Mouse (Mus musculus): ENCODE data around the gene Ccn2. TPM values are rescaled to one million over a fixed set of nuclear protein-coding genes. Genes with fewer than 3 reads are reported as not detected.

Gene Ccn2
- total and polyA plus RNA-seq, 3 experiments = 4.4 TPM; not detected in 2

DNA sequence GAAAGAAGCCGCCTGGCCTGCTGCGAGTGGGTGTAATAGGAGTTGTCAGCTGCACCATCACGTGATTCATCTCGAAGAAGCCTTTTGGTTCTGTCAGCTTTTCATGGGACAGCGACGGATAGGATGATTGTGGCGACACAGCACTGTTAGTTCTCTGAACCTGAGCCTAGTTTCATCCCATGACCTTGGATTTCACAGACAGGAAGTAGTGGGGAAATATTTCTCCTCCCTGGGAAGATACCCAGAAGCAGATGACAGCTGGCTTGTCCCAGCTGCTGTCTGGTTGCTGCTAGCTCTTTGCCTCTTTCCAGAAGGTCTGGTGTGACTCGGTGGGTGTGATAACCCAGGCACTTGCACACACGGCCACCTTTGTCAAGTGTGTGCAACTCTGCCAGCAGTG lies 39.0 kb downstream of the Ccn2 start:
- no peak overlapping the region for H3K4me3 ChIP-seq (ENCODE audit: low read depth, low read length)
- H3K27me3 ChIP-seq (ENCODE audit: insufficient read depth, low read length) = no peaks in the 10 kb centered on the region
- H3K9me3 ChIP-seq (replicated peaks) = no peaks in the 10 kb centered on the region
- DNase-seq (ENCODE audit: low spot score) (no peak), ATAC-seq (ENCODE audit: extremely low read depth, insufficient number of reproducible peaks, low FRiP score, poor library complexity, severe bottlenecking) (no peak)
- H3K36me3 ChIP-seq (replicated peaks) = no peaks in the 10 kb centered on the region
- peaks cover 70% of the 10 kb centered on the region for H3K4me1 ChIP-seq (ENCODE audit: insufficient read depth, low read depth, low read length)
- TF ChIP-seq GATA1 (IDR thresholded peaks at IDR 0.05; ENCODE audit: borderline replicate concordance, low read length) = no peak
- no peak for TF ChIP-seq POLR2AphosphoS5 (IDR thresholded peaks at IDR 0.05; ENCODE audit: insufficient replicate concordance, low read depth, low read length)
- TF ChIP-seq GATA2 (IDR thresholded peaks at IDR 0.05; ENCODE audit: borderline replicate concordance, low read depth, low read length) = no peak
- TF ChIP-seq CTCF (IDR thresholded peaks at IDR 0.05; ENCODE audit: low read depth, low read length) = no peak
- TF ChIP-seq TAL1 (conservative IDR thresholded peaks at IDR 0.05; ENCODE audit: low read depth, low read length) = no peak

DNA sequence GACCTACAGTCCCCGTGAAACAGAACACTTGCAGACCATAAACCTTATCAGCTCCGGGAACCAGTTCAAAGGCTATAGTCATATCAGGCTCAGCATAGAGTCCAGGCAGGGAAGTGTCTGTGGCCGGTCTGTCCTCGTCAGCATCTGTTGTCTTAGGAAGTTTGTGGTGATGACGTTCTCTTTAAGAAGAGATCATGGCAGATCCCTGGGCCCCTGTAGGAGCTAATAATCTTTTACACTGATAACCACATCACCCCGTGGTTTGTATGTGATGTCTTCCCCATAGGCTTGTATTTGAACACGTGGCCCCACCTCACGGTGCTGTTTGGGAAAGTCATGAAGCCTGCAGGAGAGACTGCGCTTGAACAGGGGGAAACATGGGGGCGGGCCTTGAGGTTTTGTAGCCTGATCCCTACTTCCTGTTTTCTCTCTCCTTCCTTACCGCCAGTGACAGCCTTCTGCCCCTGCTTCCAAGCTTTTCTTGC lies 40.1 kb downstream of the Ccn2 start:
- peak; percentile 72 for DNase-seq (ENCODE audit: low spot score)
- Histone ChIP-seq H3K36me3 (replicated peaks) (no peaks in the 10 kb centered on the region), H3K27me3 (ENCODE audit: insufficient read depth, low read length) (no peaks in the 10 kb centered on the region), H3K4me3 (ENCODE audit: low read depth, low read length) (peak overlapping the region; percentile 55; the same call in 1 of the 2 replicates), H3K9me3 (replicated peaks) (no peaks in the 10 kb centered on the region), H3K4me1 (ENCODE audit: insufficient read depth, low read depth, low read length) (peaks cover 70% of the 10 kb centered on the region)
- TF ChIP-seq TAL1 (conservative IDR thresholded peaks at IDR 0.05; ENCODE audit: low read depth, low read length) = peak; percentile 75
- TF ChIP-seq GATA2 (IDR thresholded peaks at IDR 0.05; ENCODE audit: borderline replicate concordance, low read depth, low read length) = no peak
- no peak for TF ChIP-seq CTCF (IDR thresholded peaks at IDR 0.05; ENCODE audit: low read depth, low read length)
- TF ChIP-seq GATA1 (IDR thresholded peaks at IDR 0.05; ENCODE audit: borderline replicate concordance, low read length) = no peak
- ATAC-seq (ENCODE audit: extremely low read depth, insufficient number of reproducible peaks, low FRiP score, poor library complexity, severe bottlenecking) = peak; percentile 86

DNA sequence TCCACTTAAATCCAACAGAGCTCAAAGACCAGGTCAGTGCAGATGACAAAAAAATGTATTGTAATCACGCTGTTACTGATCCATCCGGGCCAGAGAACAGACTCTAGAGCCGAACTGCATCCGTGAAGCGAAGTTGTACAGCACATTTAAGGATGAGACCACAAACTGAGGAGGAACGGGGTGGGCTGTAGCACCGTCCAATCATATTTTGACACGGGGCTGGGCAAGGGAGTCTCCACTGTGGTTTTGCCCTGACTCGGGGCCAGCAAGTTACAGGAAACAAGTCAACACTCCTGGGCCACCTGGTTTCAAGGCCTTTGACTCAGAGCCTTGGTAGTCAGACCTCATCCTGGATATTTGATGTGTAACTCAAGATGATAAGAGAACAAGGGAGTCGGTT lies 40.6 kb downstream of the Ccn2 start:
- Histone ChIP-seq H3K4me1 (ENCODE audit: insufficient read depth, low read depth, low read length) (peaks cover 71% of the 10 kb centered on the region), H3K9me3 (replicated peaks) (no peaks in the 10 kb centered on the region), H3K27me3 (ENCODE audit: insufficient read depth, low read length) (no peaks in the 10 kb centered on the region), H3K4me3 (ENCODE audit: low read depth, low read length) (peak overlapping the region; percentile 55; the same call in 1 of the 2 replicates), H3K36me3 (replicated peaks) (no peaks in the 10 kb centered on the region)
- TF ChIP-seq POLR2AphosphoS5 (IDR thresholded peaks at IDR 0.05; ENCODE audit: insufficient replicate concordance, low read depth, low read length) = no peak
- no peak for TF ChIP-seq TAL1 (conservative IDR thresholded peaks at IDR 0.05; ENCODE audit: low read depth, low read length)
- TF ChIP-seq CTCF (IDR thresholded peaks at IDR 0.05; ENCODE audit: low read depth, low read length) = no peak
- no peak for TF ChIP-seq GATA2 (IDR thresholded peaks at IDR 0.05; ENCODE audit: borderline replicate concordance, low read depth, low read length)
- no peak for TF ChIP-seq GATA1 (IDR thresholded peaks at IDR 0.05; ENCODE audit: borderline replicate concordance, low read length)
- ATAC-seq (ENCODE audit: extremely low read depth, insufficient number of reproducible peaks, low FRiP score, poor library complexity, severe bottlenecking) (no peak), DNase-seq (ENCODE audit: low spot score) (peak; percentile 60)

DNA sequence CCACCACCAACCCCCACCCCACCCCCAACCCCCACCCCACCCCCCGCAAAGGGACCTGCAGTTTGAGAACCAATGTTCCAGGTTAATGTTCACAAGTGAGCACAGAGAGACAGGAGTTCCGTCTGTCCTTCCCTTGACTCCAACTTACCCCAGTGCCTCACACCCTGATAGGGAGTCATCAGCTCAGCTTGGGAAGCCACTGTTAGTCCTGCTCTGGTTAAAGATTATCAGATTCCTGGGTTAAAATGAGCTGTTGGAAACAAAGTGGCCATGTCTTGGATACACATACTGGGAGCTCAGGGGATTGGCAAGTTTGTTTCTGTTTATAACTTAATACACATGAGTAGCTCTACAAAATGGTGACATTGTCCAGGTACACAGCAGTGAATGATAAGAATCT lies 41.7 kb downstream of the Ccn2 start:
- Histone ChIP-seq H3K4me3 (ENCODE audit: low read depth, low read length) (no peak overlapping the region), H3K9me3 (replicated peaks) (no peaks in the 10 kb centered on the region), H3K4me1 (ENCODE audit: insufficient read depth, low read depth, low read length) (peaks cover 70% of the 10 kb centered on the region), H3K27me3 (ENCODE audit: insufficient read depth, low read length) (no peaks in the 10 kb centered on the region), H3K36me3 (replicated peaks) (no peaks in the 10 kb centered on the region)
- DNase-seq (ENCODE audit: low spot score) (no peak), ATAC-seq (ENCODE audit: extremely low read depth, insufficient number of reproducible peaks, low FRiP score, poor library complexity, severe bottlenecking) (no peak)
- TF ChIP-seq GATA2 (IDR thresholded peaks at IDR 0.05; ENCODE audit: borderline replicate concordance, low read depth, low read length) (no peak), CTCF (IDR thresholded peaks at IDR 0.05; ENCODE audit: low read depth, low read length) (no peak), TAL1 (conservative IDR thresholded peaks at IDR 0.05; ENCODE audit: low read depth, low read length) (no peak), POLR2AphosphoS5 (IDR thresholded peaks at IDR 0.05; ENCODE audit: insufficient replicate concordance, low read depth, low read length) (no peak)

DNA sequence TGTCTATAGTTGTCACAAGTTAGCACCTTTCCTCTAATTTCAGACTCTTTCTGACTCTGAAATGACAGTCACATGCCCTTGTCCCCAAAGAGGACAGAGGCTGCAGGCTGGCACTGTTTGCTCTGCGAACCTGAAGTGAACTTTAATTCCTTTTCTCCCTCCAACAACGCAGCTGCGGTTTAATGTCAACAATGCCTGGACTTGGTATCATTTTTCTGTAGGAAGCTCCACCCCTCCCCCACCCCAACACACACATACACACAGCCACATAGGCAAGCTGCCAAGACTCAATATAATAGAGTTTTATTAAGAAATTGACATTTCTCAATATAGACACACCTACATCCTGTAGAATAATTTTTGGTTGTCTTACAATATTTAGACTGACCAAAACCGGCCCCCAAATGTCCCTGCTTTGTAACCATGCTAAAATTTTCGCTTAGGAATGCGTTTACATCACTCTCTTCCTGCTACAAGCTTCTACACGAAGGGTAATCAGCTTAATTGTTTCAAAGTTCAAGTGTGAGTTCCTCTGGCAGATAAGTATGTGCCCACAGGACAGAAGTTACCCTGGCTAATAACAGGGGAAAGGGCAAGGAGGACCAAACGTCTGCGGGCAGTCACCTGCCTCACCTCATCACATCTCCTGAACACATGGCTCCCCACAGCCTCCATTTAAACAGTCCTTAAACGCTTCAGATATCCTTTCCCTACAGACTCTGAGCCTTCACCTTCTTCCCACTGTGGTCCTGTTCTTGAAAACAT lies 43.2 kb downstream of the Ccn2 start:
- TF ChIP-seq CTCF (IDR thresholded peaks at IDR 0.05; ENCODE audit: low read depth, low read length) (no peak), GATA1 (IDR thresholded peaks at IDR 0.05; ENCODE audit: borderline replicate concordance, low read length) (no peak), GATA2 (IDR thresholded peaks at IDR 0.05; ENCODE audit: borderline replicate concordance, low read depth, low read length) (no peak), POLR2AphosphoS5 (IDR thresholded peaks at IDR 0.05; ENCODE audit: insufficient replicate concordance, low read depth, low read length) (no peak), TAL1 (conservative IDR thresholded peaks at IDR 0.05; ENCODE audit: low read depth, low read length) (no peak)
- no peaks in the 10 kb centered on the region for H3K9me3 ChIP-seq (replicated peaks)
- H3K4me1 ChIP-seq (ENCODE audit: insufficient read depth, low read depth, low read length) = peaks cover 72% of the 10 kb centered on the region
- no peak for ATAC-seq (ENCODE audit: extremely low read depth, insufficient number of reproducible peaks, low FRiP score, poor library complexity, severe bottlenecking)
- DNase-seq (ENCODE audit: low spot score) = no peak
- H3K4me3 ChIP-seq (ENCODE audit: low read depth, low read length) = no peak overlapping the region
- H3K27me3 ChIP-seq (ENCODE audit: insufficient read depth, low read length) = no peaks in the 10 kb centered on the region
- H3K36me3 ChIP-seq (replicated peaks) = no peaks in the 10 kb centered on the region

DNA sequence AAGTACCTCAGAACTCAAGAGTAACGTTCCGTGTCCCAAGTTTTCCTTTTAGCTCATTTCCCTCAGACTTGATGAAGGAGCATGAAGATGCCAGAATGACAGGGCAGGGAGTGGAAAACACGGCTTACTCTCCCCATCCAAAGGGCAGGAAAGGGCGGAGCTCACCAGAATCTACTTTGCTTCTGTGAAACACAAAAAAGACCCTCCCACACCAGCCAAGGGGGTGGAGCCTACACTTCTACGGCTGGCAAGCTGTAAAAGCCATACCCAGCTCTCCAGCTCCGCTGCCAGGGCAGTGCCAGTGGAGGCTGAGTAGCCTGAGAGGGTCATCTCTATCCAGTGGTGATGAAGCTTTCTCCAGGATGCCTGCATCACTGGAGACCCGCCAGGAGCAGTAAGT lies 44.4 kb downstream of the Ccn2 start:
- no peak for DNase-seq (ENCODE audit: low spot score)
- Histone ChIP-seq H3K9me3 (replicated peaks) (no peaks in the 10 kb centered on the region), H3K36me3 (replicated peaks) (no peaks in the 10 kb centered on the region), H3K4me1 (ENCODE audit: insufficient read depth, low read depth, low read length) (peaks cover 65% of the 10 kb centered on the region), H3K4me3 (ENCODE audit: low read depth, low read length) (no peak overlapping the region), H3K27me3 (ENCODE audit: insufficient read depth, low read length) (no peaks in the 10 kb centered on the region)
- ATAC-seq (ENCODE audit: extremely low read depth, insufficient number of reproducible peaks, low FRiP score, poor library complexity, severe bottlenecking) = no peak
- no peak for TF ChIP-seq CTCF (IDR thresholded peaks at IDR 0.05; ENCODE audit: low read depth, low read length)
- TF ChIP-seq POLR2AphosphoS5 (IDR thresholded peaks at IDR 0.05; ENCODE audit: insufficient replicate concordance, low read depth, low read length) = no peak
- no peak for TF ChIP-seq GATA1 (IDR thresholded peaks at IDR 0.05; ENCODE audit: borderline replicate concordance, low read length)
- no peak for TF ChIP-seq TAL1 (conservative IDR thresholded peaks at IDR 0.05; ENCODE audit: low read depth, low read length)
- TF ChIP-seq GATA2 (IDR thresholded peaks at IDR 0.05; ENCODE audit: borderline replicate concordance, low read depth, low read length) = no peak

All from G1E (cell line).